Mouse (Mus musculus) T-cell, adult 66 days (primary cell): ENCODE data around the gene Pex5. TPM values are rescaled to one million over a fixed set of nuclear protein-coding genes. Genes with fewer than 3 reads are reported as not detected.

ENCODE experiments used
- total RNA-seq, 2 experiments: library from RNA; stranded (reverse); gene quantifications; 3 replicates in 1 of 2; 4 replicates in 1 of 2; pipeline ENCODE4 v1.2.4; 2023

Pex5 gene
- total RNA-seq: 10 to 100 TPM; 69.1 to 75.2 TPM

DNA sequence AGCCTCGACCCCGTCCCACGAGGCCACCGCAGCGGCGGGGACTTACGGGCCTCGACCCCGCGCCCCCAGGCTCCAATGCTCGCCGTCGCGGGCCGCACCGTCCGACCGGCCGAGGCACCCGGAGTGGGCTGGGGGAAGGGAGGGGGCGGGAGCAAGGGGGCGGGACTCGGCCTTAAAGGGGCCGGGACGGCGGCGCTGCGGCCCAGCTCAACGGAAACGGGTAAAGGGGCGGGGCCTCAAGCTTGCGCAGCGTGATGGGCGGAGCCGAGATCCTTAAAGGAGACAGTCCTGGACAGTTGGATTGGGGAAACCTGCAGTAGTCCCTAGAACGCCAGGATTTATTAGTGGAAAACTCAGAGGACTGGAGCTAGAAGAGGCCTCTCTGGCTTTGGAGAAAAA lies at the start of gene Pex5:
Gene Pex5, minus strand, starts transcription at position 141 of the 399 bp plus-strand sequence.

Other genes starting within 250 kb of the Pex5 start
- not detected for gene Vmn2r27, start 183.2 kb downstream of the Pex5 start, total RNA-seq
- gene Cd163, start 110.4 kb downstream of the Pex5 start, total RNA-seq: 1 to 10 TPM; 9.1 to 9.8 TPM
- gene Clstn3, start 49.7 kb upstream of the Pex5 start, total RNA-seq: 10 to 100 TPM; 88.9 to 98.8 TPM
- gene C1rl, start 78.0 kb upstream of the Pex5 start, total RNA-seq: not detected
- not detected for gene C1ra, start 97.3 kb upstream of the Pex5 start, total RNA-seq
- gene C1s1, start 127.3 kb upstream of the Pex5 start, total RNA-seq: not detected
- not detected for gene C1rb, start 155.2 kb upstream of the Pex5 start, total RNA-seq
- gene C1s2, start 221.0 kb upstream of the Pex5 start, total RNA-seq: not detected
- 10 to 100 TPM; 72.3 to 77.4 TPM for gene Lpcat3, start 248.0 kb upstream of the Pex5 start, total RNA-seq